Mouse (Mus musculus): ENCODE measurements around the gene Kdelr1.

DNA sequence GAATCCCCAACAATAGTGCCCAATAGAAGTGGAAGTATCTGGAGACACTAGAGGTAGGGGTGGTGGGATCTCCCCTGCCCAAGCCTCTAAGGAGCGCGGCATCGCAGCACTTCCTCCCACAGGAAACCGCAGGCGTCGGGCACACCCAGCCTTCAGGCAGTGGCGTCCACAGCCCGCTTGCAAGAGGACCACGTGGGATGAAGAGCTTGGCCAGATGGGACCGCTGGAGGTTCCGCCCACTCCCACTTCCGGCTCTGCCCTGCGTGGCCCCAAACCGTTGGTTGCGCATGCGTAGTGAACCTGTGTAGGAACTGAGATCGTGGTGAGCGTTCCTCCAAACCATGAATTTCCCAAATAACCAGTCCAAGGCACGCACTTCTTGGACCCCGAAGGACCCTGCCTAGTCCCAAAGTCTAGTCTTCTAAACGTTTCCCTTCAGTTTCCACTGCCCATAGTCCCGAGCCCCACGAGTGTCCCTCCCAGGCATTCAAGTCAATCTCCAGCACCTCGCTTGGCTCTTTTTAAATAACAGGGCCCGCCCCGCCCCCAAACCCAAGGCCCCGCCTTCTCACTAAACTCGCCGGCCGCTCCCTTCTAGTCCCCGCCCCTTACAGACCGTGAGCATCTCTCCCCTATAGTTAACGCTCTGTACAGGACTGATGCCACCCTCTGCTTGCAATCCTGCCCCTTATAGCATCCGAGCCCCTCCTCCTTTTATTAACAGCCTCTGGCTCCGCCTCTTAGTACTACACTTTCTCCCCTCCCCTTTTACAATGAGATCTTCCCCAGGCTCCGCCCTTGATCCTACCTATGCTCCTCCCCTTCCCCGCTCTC is 50.6 kb downstream of the Kdelr1 start:
- TF ChIP-seq POLR2A (IDR thresholded peaks at IDR 0.05; ENCODE audit: borderline replicate concordance, extremely low read depth, insufficient read depth, insufficient read length, poor library complexity, severe bottlenecking) = peak; percentile 44; the same call in 1 of the 2 replicates
- TF ChIP-seq CTCF (IDR thresholded peaks at IDR 0.05; ENCODE audit: borderline replicate concordance, extremely low read depth, insufficient read depth, insufficient read length) = no peak

Measured in brain, embryonic 14.5 days (tissue).